In genomic region chrX:103481243-103482096, GRCm38 (mm10) we compare ENCODE assay signal across 8 mouse cellular contexts. TPM values are rescaled to one million over a fixed set of nuclear protein-coding genes. Genes with fewer than 3 reads are reported as not detected.
A peak's percentile ranks its signal among the peaks of the same experiment; 100 is the strongest.
DNase-seq lines count a peak whose midpoint lies in the region; ATAC-seq lines count a peak whose summit lies in the region.

No protein-coding gene starts in this region.

- peak overlapping the region; percentile 81 for H3K27ac ChIP-seq in heart, embryonic 13.5 days (replicated peaks)
- peak overlapping the region; percentile 18; the same call in 1 of the 2 replicates for H3K27ac ChIP-seq in limb, embryonic 11.5 days (replicated peaks; ENCODE audit: low read depth, low read length)
- H3K27ac ChIP-seq in midbrain, embryonic 14.5 days (replicated peaks; ENCODE audit: low read depth, low read length), result peak overlapping the region; percentile 78

- H3K27me3 ChIP-seq in heart, embryonic 13.5 days (replicated peaks), result 0 out of 2 replicates have a peak, but pooled peaks cover 7% of the 10 kb centered on the region
- H3K27me3 ChIP-seq in limb, embryonic 11.5 days (ENCODE audit: control insufficient read depth, insufficient read depth, low read length), result no peaks in the 10 kb centered on the region
- no peaks in the 10 kb centered on the region for H3K27me3 ChIP-seq in midbrain, embryonic 14.5 days (ENCODE audit: control insufficient read depth, insufficient read depth, low read length)

- 67% methylated on average over 32 of the region's 32 CpGs for WGBS in heart, embryonic 13.5 days
- WGBS in limb, embryonic 11.5 days, result 69% methylated on average over 32 of the region's 32 CpGs
- 61% methylated on average over 32 of the region's 32 CpGs for WGBS in midbrain, embryonic 14.5 days

- peak; percentile 57 for DNase-seq in adrenal gland, postnatal 14 days
- DNase-seq in adrenal gland, postnatal 10 days, result no peak
- DNase-seq in right cerebral cortex, postnatal 14 days, result peak; percentile 29
- no peak for DNase-seq in right cerebral cortex, postnatal 25 days
- peak; percentile 47 for DNase-seq in limb, embryonic 11.5 days (ENCODE audit: low spot score)
- peak; percentile 70 for DNase-seq in midbrain, embryonic 14.5 days
- no peak for DNase-seq in layer of hippocampus, adult 9-10 months (ENCODE audit: low spot score)

- H3K9me3 ChIP-seq in heart, embryonic 13.5 days, result no peaks in the 10 kb centered on the region
- no peaks in the 10 kb centered on the region for H3K9me3 ChIP-seq in limb, embryonic 11.5 days (ENCODE audit: control insufficient read depth, low read length)
- H3K9me3 ChIP-seq in midbrain, embryonic 14.5 days (ENCODE audit: control insufficient read depth, low read length), result no peaks in the 10 kb centered on the region

- ATAC-seq in heart, embryonic 13.5 days (ENCODE audit: extremely low read depth, insufficient number of reproducible peaks, low FRiP score, low TSS enrichment), result no peak; the same call in 1 of the 2 replicates
- peak; percentile 76; the same call in 1 of the 2 replicates for ATAC-seq in limb, embryonic 11.5 days (ENCODE audit: insufficient number of reproducible peaks, low FRiP score, low TSS enrichment, low read depth)
- peak; percentile 78; the same call in 1 of the 2 replicates for ATAC-seq in midbrain, embryonic 14.5 days (ENCODE audit: low FRiP score, low TSS enrichment)

- peak overlapping the region; percentile 58 for H3K4me2 ChIP-seq in heart, embryonic 13.5 days
- peak overlapping the region; percentile 1; the same call in 1 of the 2 replicates for H3K4me2 ChIP-seq in limb, embryonic 11.5 days (ENCODE audit: low read depth, severe bottlenecking)
- H3K4me2 ChIP-seq in midbrain, embryonic 14.5 days (ENCODE audit: low read length), result peak overlapping the region; percentile 41

- H3K9ac ChIP-seq in heart, embryonic 13.5 days, result peak overlapping the region; percentile 77
- peak overlapping the region; percentile 60 for H3K9ac ChIP-seq in limb, embryonic 11.5 days (ENCODE audit: low read length)
- peak overlapping the region; percentile 48; the same call in 1 of the 2 replicates for H3K9ac ChIP-seq in midbrain, embryonic 14.5 days (replicated peaks; ENCODE audit: low read length)

- no peaks in the 10 kb centered on the region for H3K4me1 ChIP-seq in heart, embryonic 13.5 days
- no peaks in the 10 kb centered on the region for H3K4me1 ChIP-seq in limb, embryonic 11.5 days (ENCODE audit: control insufficient read depth, insufficient read depth, low read length)
- no peaks in the 10 kb centered on the region for H3K4me1 ChIP-seq in midbrain, embryonic 14.5 days (ENCODE audit: control insufficient read depth, insufficient read depth, low read length)

- no peaks in the 10 kb centered on the region for H3K36me3 ChIP-seq in heart, embryonic 13.5 days
- no peaks in the 10 kb centered on the region for H3K36me3 ChIP-seq in limb, embryonic 11.5 days (ENCODE audit: control insufficient read depth, insufficient read depth, low read length)
- H3K36me3 ChIP-seq in midbrain, embryonic 14.5 days (ENCODE audit: control insufficient read depth, insufficient read depth, low read length), result no peaks in the 10 kb centered on the region

- H3K4me3 ChIP-seq in heart, embryonic 13.5 days, result peak overlapping the region; percentile 55
- peak overlapping the region; percentile 37 for H3K4me3 ChIP-seq in limb, embryonic 11.5 days (ENCODE audit: low read depth, low read length)
- peak overlapping the region; percentile 39 for H3K4me3 ChIP-seq in midbrain, embryonic 14.5 days (replicated peaks; ENCODE audit: low read depth, low read length)

RNA-seq across cellular contexts. Expression of gene Gm26992, which starts 59.7 kb away (rescaled TPM):
- total RNA-seq in adrenal gland, postnatal 14 days (2021), result not detected in 2 replicates
- total RNA-seq in adrenal gland, postnatal 10 days (2021), result not detected
- not detected in 2 replicates for polyA plus RNA-seq in heart, embryonic 13.5 days (2015; fragmentation: Nextera tagmentation; extraction: Ambion mirVana)
- polyA plus RNA-seq in limb, embryonic 11.5 days (2014; fragmentation: Nextera tagmentation; extraction: Ambion mirVana), result not detected in 2 replicates
- polyA plus RNA-seq in midbrain, embryonic 14.5 days (2014; fragmentation: Nextera tagmentation; extraction: Ambion mirVana), result not detected in 2 replicates

Comparison
In these comparisons a context has a peak if more than half of its experiments do, and no peak if none do; other contexts are left out.
1. DNase-seq: peak in adrenal gland, postnatal 14 days (single experiment), right cerebral cortex, postnatal 14 days (single experiment), limb, embryonic 11.5 days (single experiment) and midbrain, embryonic 14.5 days (single experiment); none in adrenal gland, postnatal 10 days (single experiment), right cerebral cortex, postnatal 25 days (single experiment) and layer of hippocampus, adult 9-10 months (single experiment).
2. H3K27ac ChIP-seq: peak in every context shown above with its lines; median percentile 81 in heart, embryonic 13.5 days; 78 in midbrain, embryonic 14.5 days; 18 in limb, embryonic 11.5 days.
3. H3K4me2 ChIP-seq: peak in every context shown above with its lines; median percentile 58 in heart, embryonic 13.5 days; 41 in midbrain, embryonic 14.5 days; 1 in limb, embryonic 11.5 days.
4. Peak in every context shown above with its lines, with median percentiles within 50 percentile points of each other: H3K4me3 ChIP-seq and H3K9ac ChIP-seq.